Mouse (Mus musculus): ENCODE results near the gene Crebl2. TPM values are rescaled to one million over a fixed set of nuclear protein-coding genes. Genes with fewer than 3 reads are reported as not detected.
A peak's percentile ranks its signal among the peaks of the same experiment; 100 is the strongest.

Crebl2 gene
- total and polyA plus RNA-seq, 3 experiments: 1.5 to 3.7 TPM; not detected in 1

DNA sequence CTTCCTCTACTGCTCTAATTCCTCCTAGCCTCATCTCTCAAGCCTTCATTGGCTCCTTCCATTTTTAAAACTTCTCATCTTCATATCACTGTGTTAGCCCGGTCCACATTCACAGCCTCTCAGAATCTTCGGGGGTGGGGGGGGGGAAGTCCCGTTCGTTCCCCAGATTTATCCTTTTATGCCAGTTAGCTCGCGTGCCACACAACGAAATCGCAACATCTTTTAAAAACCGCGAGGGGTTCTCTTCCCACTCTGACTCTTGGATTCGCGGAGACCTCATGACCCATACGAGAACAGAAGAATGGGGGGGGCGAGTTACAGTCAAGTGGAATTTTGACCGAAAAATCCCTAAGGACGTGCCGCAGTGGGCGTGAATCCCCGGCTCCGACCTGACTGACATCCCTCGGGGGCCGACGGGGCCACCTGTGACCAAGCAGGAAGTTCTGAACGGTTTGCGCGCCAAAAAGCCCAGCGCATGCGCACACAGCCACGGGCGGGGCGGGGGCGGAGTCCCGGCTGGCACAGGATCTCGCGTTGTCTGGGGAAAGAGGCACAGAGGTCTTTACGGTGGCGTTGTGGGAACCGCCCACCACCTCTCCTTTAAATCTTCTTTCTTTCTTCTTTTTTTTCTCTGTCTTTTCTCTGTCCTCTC, 67.6 kb downstream of the Crebl2 start:
- H3K36me3 ChIP-seq (ENCODE audit: control insufficient read depth in 1 of 2, insufficient read depth in 2 of 2, low read length in 2 of 2): peaks cover 0 to 12% of the 10 kb centered on the region in 2 experiments; a peak in 2 of 4 replicates
- no peaks in the 10 kb centered on the region for H3K9me3 ChIP-seq (replicated peaks; ENCODE audit: insufficient read depth, low read length)
- DNase-seq (ENCODE audit: low read depth, low spot score): peak; percentile 97
- H3K4me3 ChIP-seq (ENCODE audit: control insufficient read depth in 1 of 2, insufficient read depth in 1 of 2, low read depth in 2 of 2, low read length in 2 of 2): peak overlapping the region; percentile 68 to 97
- peak overlapping the region; percentile 99 for H3K27ac ChIP-seq (ENCODE audit: control insufficient read depth, low read depth, low read length)
- peaks cover 2 to 5% of the 10 kb centered on the region in 2 experiments; a peak in 3 of 4 replicates for H3K4me1 ChIP-seq (ENCODE audit: control insufficient read depth in 1 of 2, insufficient read depth in 2 of 2, low read length in 2 of 2)
- peak overlapping the region; percentile 96 for H3K9ac ChIP-seq (ENCODE audit: control insufficient read depth, low read depth, low read length, poor library complexity, severe bottlenecking)
- H3K27me3 ChIP-seq (ENCODE audit: control insufficient read depth in 1 of 2, insufficient read depth in 2 of 2, low read length in 2 of 2): no peaks in the 10 kb centered on the region
- H3K79me2 ChIP-seq (ENCODE audit: control insufficient read depth, insufficient read depth, low read length, poor library complexity): peaks cover 4% of the 10 kb centered on the region; the same call in 1 of the 2 replicates
- TF ChIP-seq MAX (IDR thresholded peaks at IDR 0.05; ENCODE audit: low read length): peak; percentile 79; the same call in 1 of the 2 replicates
- no peak for TF ChIP-seq SMC3 (IDR thresholded peaks at IDR 0.05; ENCODE audit: low read depth, low read length)
- 0 out of 2 replicates have a peak, but pooled peaks have one; percentile 63 for TF ChIP-seq MAZ (IDR thresholded peaks at IDR 0.05; ENCODE audit: low read depth, low read length)
- TF ChIP-seq NELFE (IDR thresholded peaks at IDR 0.05; ENCODE audit: low read depth, low read length): peak; percentile 93
- no peak for TF ChIP-seq GABPA (IDR thresholded peaks at IDR 0.05; ENCODE audit: low read depth, low read length)
- peak; percentile 67 for TF ChIP-seq MXI1 (IDR thresholded peaks at IDR 0.05; ENCODE audit: low read depth, low read length)
- TF ChIP-seq TBP (IDR thresholded peaks at IDR 0.05; ENCODE audit: low read depth, low read length): peak; percentile 62; the same call in 1 of the 2 replicates
- TF ChIP-seq TAL1 (IDR thresholded peaks at IDR 0.05; ENCODE audit: low read length): no peak
- TF ChIP-seq MAFK (IDR thresholded peaks at IDR 0.05; ENCODE audit: borderline replicate concordance, low read depth, low read length): no peak
- TF ChIP-seq BHLHE40 (IDR thresholded peaks at IDR 0.05; ENCODE audit: borderline replicate concordance, low read depth, low read length): peak; percentile 56; the same call in 1 of the 2 replicates
- TF ChIP-seq ZNF384 (IDR thresholded peaks at IDR 0.05; ENCODE audit: low read depth, low read length): 0 out of 2 replicates have a peak, but pooled peaks have one; percentile 28
- 0 out of 2 replicates have a peak, but pooled peaks have one; percentile 15 for TF ChIP-seq TCF12 (IDR thresholded peaks at IDR 0.05; ENCODE audit: low read depth, low read length)
- TF ChIP-seq JUND (IDR thresholded peaks at IDR 0.05; ENCODE audit: low read depth, low read length): no peak
- peak; percentile 95 for TF ChIP-seq POLR2AphosphoS2 (IDR thresholded peaks at IDR 0.05; ENCODE audit: low read length)
- no peak; the same call in 1 of the 2 replicates for TF ChIP-seq CHD1 (IDR thresholded peaks at IDR 0.05; ENCODE audit: low read depth, low read length)
- no peak for TF ChIP-seq POLR2AphosphoS5 (IDR thresholded peaks at IDR 0.05; ENCODE audit: borderline replicate concordance, low read depth, low read length)
- TF ChIP-seq HCFC1 (IDR thresholded peaks at IDR 0.05; ENCODE audit: low read depth, low read length): no peak; the same call in 1 of the 2 replicates
- TF ChIP-seq RCOR1 (IDR thresholded peaks at IDR 0.05; ENCODE audit: low read depth, low read length): peak; percentile 46; the same call in 1 of the 2 replicates
- no peak for TF ChIP-seq UBTF (IDR thresholded peaks at IDR 0.05; ENCODE audit: borderline replicate concordance, insufficient read depth, low read depth, low read length)
- TF ChIP-seq POLR2A (IDR thresholded peaks at IDR 0.05; ENCODE audit: control insufficient read depth in 1 of 2, insufficient read depth in 1 of 2, low read depth in 1 of 2, low read length in 2 of 2, poor library complexity in 1 of 2): peak; percentile 80 to 92; a peak in 3 of 4 replicates
- TF ChIP-seq USF2 (IDR thresholded peaks at IDR 0.05; ENCODE audit: borderline replicate concordance in 1 of 2, insufficient read depth in 1 of 2, low read depth in 1 of 2, low read length in 2 of 2): no peak
- TF ChIP-seq MEF2A (IDR thresholded peaks at IDR 0.05; ENCODE audit: extremely low read depth, insufficient replicate concordance, low read depth, low read length, poor library complexity, severe bottlenecking): no peak
- TF ChIP-seq MYC (IDR thresholded peaks at IDR 0.05; ENCODE audit: low read depth, low read length): peak; percentile 69
- peak; percentile 88 for TF ChIP-seq CHD2 (IDR thresholded peaks at IDR 0.05; ENCODE audit: low read length)
- TF ChIP-seq SIN3A (IDR thresholded peaks at IDR 0.05; ENCODE audit: low read length): peak; percentile 53; the same call in 1 of the 2 replicates
- no peak for TF ChIP-seq ETS1 (IDR thresholded peaks at IDR 0.05; ENCODE audit: low read depth, low read length)
- peak; percentile 73; the same call in 1 of the 2 replicates for TF ChIP-seq ZMIZ1 (IDR thresholded peaks at IDR 0.05; ENCODE audit: low read depth, low read length)
- TF ChIP-seq RAD21 (IDR thresholded peaks at IDR 0.05; ENCODE audit: low read depth, low read length): no peak
- TF ChIP-seq NRF1 (IDR thresholded peaks at IDR 0.05; ENCODE audit: insufficient read depth, low read depth, low read length, poor library complexity, severe bottlenecking): peak; percentile 76
- TF ChIP-seq CTCF (IDR thresholded peaks at IDR 0.05 in 2 of 3, conservative IDR thresholded peaks at IDR 0.05 in 1 of 3; ENCODE audit: control insufficient read depth in 1 of 3, insufficient read depth in 1 of 3, low read depth in 2 of 3, low read length in 3 of 3, poor library complexity in 1 of 3, severe bottlenecking in 1 of 3): no peak
- no peak for TF ChIP-seq ZC3H11A (IDR thresholded peaks at IDR 0.05; ENCODE audit: low read depth, low read length)
- peak; percentile 78 for TF ChIP-seq ELF1 (IDR thresholded peaks at IDR 0.05; ENCODE audit: low read depth, low read length)
- peak; percentile 91; the same call in 1 of the 2 replicates for TF ChIP-seq E2F4 (IDR thresholded peaks at IDR 0.05; ENCODE audit: borderline replicate concordance, low read depth, low read length)
- no peak for TF ChIP-seq USF1 (IDR thresholded peaks at IDR 0.05; ENCODE audit: low read depth, low read length)
- no peak for TF ChIP-seq KAT2A (conservative IDR thresholded peaks at IDR 0.05; ENCODE audit: low read depth, low read length)
